Mouse (Mus musculus): Measurements from ENCODE around the gene Tex30. TPM values are rescaled to one million over a fixed set of nuclear protein-coding genes. Genes with fewer than 3 reads are reported as not detected.

Tex30 gene
- total RNA-seq (2014; rRNA removed) (7.7 TPM in 2 replicates), polyA plus RNA-seq (2012; rRNA removed) (2.0 and 3.5 TPM in 2 replicates)

DNA sequence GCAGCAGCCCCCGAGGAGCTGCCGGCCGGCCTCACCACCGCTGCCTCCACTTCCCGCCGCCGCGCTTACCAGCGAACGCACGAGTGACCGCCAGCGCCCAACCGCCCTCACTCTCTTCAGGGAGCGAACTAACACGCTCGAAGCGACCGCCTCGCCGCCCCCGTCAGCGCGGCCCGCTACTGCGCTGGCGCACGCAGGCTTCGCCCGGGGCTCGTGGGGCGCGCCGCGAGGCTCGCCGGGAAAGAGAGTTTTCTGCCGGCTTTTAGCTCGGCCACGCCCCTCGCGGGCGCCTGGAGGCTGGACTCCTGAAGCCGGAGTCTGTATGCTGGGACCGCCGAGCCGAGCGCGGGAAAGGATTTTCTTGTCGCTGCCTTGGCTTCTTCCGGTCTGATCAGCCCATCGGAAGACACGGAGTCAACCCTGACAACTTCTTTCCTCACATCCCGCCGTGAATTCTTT, at the start of gene Tex30:
Gene Tex30 (minus strand): TSS at position 183 of the 459 bp plus-strand sequence.
- peak within 1 kb of the TSS; percentile 64 for H3K27ac ChIP-seq (replicated peaks; ENCODE audit: insufficient read depth, low read depth, low read length)
- H3K4me3 ChIP-seq (ENCODE audit: insufficient read depth, low read depth, low read length) = peak within 1 kb of the TSS; percentile 83
- H3K79me2 ChIP-seq (ENCODE audit: control insufficient read depth, insufficient read depth, low read length) = peaks cover 9% of the 10 kb centered on the region; the same call in 1 of the 2 replicates
- peaks cover 9% of the 10 kb centered on the region for H3K36me3 ChIP-seq (ENCODE audit: control insufficient read depth, insufficient read depth, low read length)
- WGBS = under 1% methylated on average over 55 of the region's 55 CpGs
- DNase-seq (ENCODE audit: extremely low read depth, low read depth, low spot score) = peak; percentile 82
- no peak for TF ChIP-seq CTCF (IDR thresholded peaks at IDR 0.05; ENCODE audit: low read depth, low read length)
- peak; percentile 81 for TF ChIP-seq POLR2A (IDR thresholded peaks at IDR 0.05; ENCODE audit: extremely low read depth, insufficient read depth, low read length)
- H3K4me1 ChIP-seq (ENCODE audit: control insufficient read depth, insufficient read depth, low read length) = peaks cover 1% of the 10 kb centered on the region; the same call in 1 of the 2 replicates
- H3K9ac ChIP-seq (ENCODE audit: low read depth, low read length) = peak within 1 kb of the TSS; percentile 87
- H3K27me3 ChIP-seq (ENCODE audit: control insufficient read depth, insufficient read depth, low read length) = no peaks in the 10 kb centered on the region

- peaks cover 5% of the 10 kb centered on the region; the same call in 1 of the 2 replicates for H3K4me1 ChIP-seq (ENCODE audit: control insufficient read depth, insufficient read depth, low read length)
- no peak overlapping the region for H3K27ac ChIP-seq (replicated peaks; ENCODE audit: insufficient read depth, low read depth, low read length)
- H3K36me3 ChIP-seq (ENCODE audit: control insufficient read depth, insufficient read depth, low read length) = no peaks in the 10 kb centered on the region; the same call in 1 of the 2 replicates
- no peak overlapping the region; the same call in 1 of the 2 replicates for H3K4me3 ChIP-seq (ENCODE audit: insufficient read depth, low read depth, low read length)
- DNase-seq (ENCODE audit: extremely low read depth, low read depth, low spot score) = peak; percentile 10
- H3K79me2 ChIP-seq (ENCODE audit: control insufficient read depth, insufficient read depth, low read length) = peaks cover 3% of the 10 kb centered on the region; the same call in 1 of the 2 replicates
- no peak for TF ChIP-seq CTCF (IDR thresholded peaks at IDR 0.05; ENCODE audit: low read depth, low read length)
- no peak for TF ChIP-seq POLR2A (IDR thresholded peaks at IDR 0.05; ENCODE audit: extremely low read depth, insufficient read depth, low read length)
- H3K9ac ChIP-seq (ENCODE audit: low read depth, low read length) = no peak overlapping the region
- H3K27me3 ChIP-seq (ENCODE audit: control insufficient read depth, insufficient read depth, low read length) = no peaks in the 10 kb centered on the region
- 25% methylated on average over 6 of the region's 6 CpGs for WGBS
These were observed 46.5 kb upstream of the Tex30 start for GRCm38 (mm10) chr1:44148706-44149105.

DNA sequence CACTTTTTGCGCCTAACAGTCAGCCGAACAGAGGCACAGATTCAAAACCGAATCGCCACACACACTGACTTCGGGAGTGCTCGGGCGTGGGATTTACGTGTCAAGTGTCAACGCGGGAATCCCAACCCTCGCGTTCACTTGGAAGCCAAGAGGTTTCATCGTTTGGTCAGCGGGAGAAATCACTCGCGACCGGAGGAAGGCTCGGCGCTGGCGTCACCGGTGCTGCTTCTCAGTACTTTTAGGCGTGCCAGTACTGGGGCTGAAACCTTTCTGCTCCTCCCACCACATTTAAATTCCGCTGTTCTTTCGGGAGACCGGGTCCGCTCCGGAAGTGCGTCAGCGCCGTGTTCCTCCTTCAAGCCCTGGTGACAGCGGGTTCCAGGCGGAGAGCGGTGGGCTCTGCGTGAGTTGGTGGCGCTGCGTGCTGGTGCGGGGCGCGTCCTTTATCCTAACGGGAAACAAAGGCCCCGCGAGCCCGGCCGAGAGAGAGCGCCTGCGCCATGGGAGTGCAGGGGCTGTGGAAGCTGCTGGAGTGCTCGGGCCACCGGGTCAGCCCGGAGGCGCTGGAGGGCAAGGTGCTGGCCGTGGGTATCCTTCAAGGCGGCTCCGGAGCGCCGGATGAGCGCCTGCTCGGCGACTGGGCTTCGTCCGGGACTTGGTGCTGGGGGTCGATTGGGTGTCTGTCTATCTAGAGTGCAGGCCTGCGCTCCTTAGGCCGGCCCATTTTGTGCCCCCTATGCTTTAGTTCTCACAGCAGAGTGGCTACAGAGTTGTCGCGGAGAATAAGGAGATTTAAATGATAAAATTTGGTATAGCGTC, 45.5 kb upstream of the Tex30 start, which contains the start of gene Ercc5:
Gene Ercc5 (plus strand): TSS at position 182 of the 819 bp plus-strand sequence.
- Histone ChIP-seq H3K4me1 (ENCODE audit: control insufficient read depth, insufficient read depth, low read length) (peaks cover 7% of the 10 kb centered on the region), H3K9ac (ENCODE audit: low read depth, low read length) (peak within 1 kb of the TSS; percentile 92), H3K36me3 (ENCODE audit: control insufficient read depth, insufficient read depth, low read length) (peaks cover 6% of the 10 kb centered on the region), H3K79me2 (ENCODE audit: control insufficient read depth, insufficient read depth, low read length) (peaks cover 3% of the 10 kb centered on the region; the same call in 1 of the 2 replicates), H3K27me3 (ENCODE audit: control insufficient read depth, insufficient read depth, low read length) (no peaks in the 10 kb centered on the region), H3K4me3 (ENCODE audit: insufficient read depth, low read depth, low read length) (peak within 1 kb of the TSS; percentile 88), H3K27ac (replicated peaks; ENCODE audit: insufficient read depth, low read depth, low read length) (peak within 1 kb of the TSS; percentile 91)
- TF ChIP-seq CTCF (IDR thresholded peaks at IDR 0.05; ENCODE audit: low read depth, low read length) = no peak
- peak; percentile 83 for TF ChIP-seq POLR2A (IDR thresholded peaks at IDR 0.05; ENCODE audit: extremely low read depth, insufficient read depth, low read length)
- under 1% methylated on average over 66 of the region's 66 CpGs for WGBS
- DNase-seq (ENCODE audit: extremely low read depth, low read depth, low spot score) = peak; percentile 95

DNA sequence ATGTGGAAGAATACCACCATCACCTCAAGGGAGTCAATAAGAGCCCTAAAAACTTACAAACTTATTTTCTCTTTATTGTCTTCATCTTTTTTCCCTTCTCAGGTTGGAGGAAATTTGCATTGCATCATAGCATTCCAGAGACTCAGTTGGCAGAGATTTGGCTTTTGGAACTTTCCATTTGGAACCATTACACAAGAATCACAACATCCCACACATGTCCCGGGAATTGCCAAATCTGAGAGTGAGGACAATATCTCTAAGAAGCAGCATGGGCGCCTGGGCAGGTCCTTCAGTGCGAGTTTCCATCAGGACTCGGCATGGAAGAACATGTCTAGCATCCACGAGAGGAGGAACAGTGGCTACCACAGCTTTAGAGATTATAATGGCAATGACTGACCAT, 40.5 kb upstream of the Tex30 start:
- 73% methylated on average over 5 of the region's 5 CpGs for WGBS
- H3K9ac ChIP-seq (ENCODE audit: low read depth, low read length) = no peak overlapping the region
- DNase-seq (ENCODE audit: extremely low read depth, low read depth, low spot score) = peak; percentile 59
- H3K27me3 ChIP-seq (ENCODE audit: control insufficient read depth, insufficient read depth, low read length) = no peaks in the 10 kb centered on the region
- H3K27ac ChIP-seq (replicated peaks; ENCODE audit: insufficient read depth, low read depth, low read length) = no peak overlapping the region
- no peaks in the 10 kb centered on the region for H3K79me2 ChIP-seq (ENCODE audit: control insufficient read depth, insufficient read depth, low read length)
- no peak overlapping the region for H3K4me3 ChIP-seq (ENCODE audit: insufficient read depth, low read depth, low read length)
- no peak for TF ChIP-seq CTCF (IDR thresholded peaks at IDR 0.05; ENCODE audit: low read depth, low read length)
- TF ChIP-seq POLR2A (IDR thresholded peaks at IDR 0.05; ENCODE audit: extremely low read depth, insufficient read depth, low read length) = no peak
- H3K36me3 ChIP-seq (ENCODE audit: control insufficient read depth, insufficient read depth, low read length) = peaks cover 34% of the 10 kb centered on the region
- peaks cover 7% of the 10 kb centered on the region for H3K4me1 ChIP-seq (ENCODE audit: control insufficient read depth, insufficient read depth, low read length)

GRCm38 (mm10) chr1:44140232-44140631, 38.0 kb upstream of the Tex30 start:
- TF ChIP-seq CTCF (IDR thresholded peaks at IDR 0.05; ENCODE audit: low read depth, low read length) (no peak), POLR2A (IDR thresholded peaks at IDR 0.05; ENCODE audit: extremely low read depth, insufficient read depth, low read length) (no peak)
- 89% methylated on average over 4 of the region's 4 CpGs for WGBS
- no peak for DNase-seq (ENCODE audit: extremely low read depth, low read depth, low spot score)
- no peak overlapping the region for H3K9ac ChIP-seq (ENCODE audit: low read depth, low read length)
- H3K4me3 ChIP-seq (ENCODE audit: insufficient read depth, low read depth, low read length) = no peak overlapping the region
- no peaks in the 10 kb centered on the region for H3K27me3 ChIP-seq (ENCODE audit: control insufficient read depth, insufficient read depth, low read length)
- peaks cover 43% of the 10 kb centered on the region for H3K36me3 ChIP-seq (ENCODE audit: control insufficient read depth, insufficient read depth, low read length)
- no peaks in the 10 kb centered on the region for H3K79me2 ChIP-seq (ENCODE audit: control insufficient read depth, insufficient read depth, low read length)
- H3K27ac ChIP-seq (replicated peaks; ENCODE audit: insufficient read depth, low read depth, low read length) = no peak overlapping the region
- peaks cover 2% of the 10 kb centered on the region for H3K4me1 ChIP-seq (ENCODE audit: control insufficient read depth, insufficient read depth, low read length)
